Mouse (Mus musculus) thymus, adult 2 months (tissue): ENCODE data around the gene Nfya.

Experiments used
- CTCF ChIP-seq: fragments of 200-500 bp; IDR thresholded peaks from 2 replicates; pipeline ENCODE4 v1.5.1; 2012; ENCODE audit warnings: mild to moderate bottlenecking, control low read depth, low read length, moderate library complexity, borderline replicate concordance; ENCODE audit not compliant: control insufficient read depth, poor library complexity, insufficient read depth; ENCODE audit errors: extremely low read depth
- POLR2A ChIP-seq: fragments of 200-500 bp; IDR thresholded peaks from 2 replicates; pipeline ENCODE4 v1.6.1; 2012; ENCODE audit warnings: mild to moderate bottlenecking, low read length, control low read depth, moderate library complexity; ENCODE audit not compliant: control insufficient read depth, poor library complexity, insufficient read depth; ENCODE audit errors: extremely low read depth

DNA sequence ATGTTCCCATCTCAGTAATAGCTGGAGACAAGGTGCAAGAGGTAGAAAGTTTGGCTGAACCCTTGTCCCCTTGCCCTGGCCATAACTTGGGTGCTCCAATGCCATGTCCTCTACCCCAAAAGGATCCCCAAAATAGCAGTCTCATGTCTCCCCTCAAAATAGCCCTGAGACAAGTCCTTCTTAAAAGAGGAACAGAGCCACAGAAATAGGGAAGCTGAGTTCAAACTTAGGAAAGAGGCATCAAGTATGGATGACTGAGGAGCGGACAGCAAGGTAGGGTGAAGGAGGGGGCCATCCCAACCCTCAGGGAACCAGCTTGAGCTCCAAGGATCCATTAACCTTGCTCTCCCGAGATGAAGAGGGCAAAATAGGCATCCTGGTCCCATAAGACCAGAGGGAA is 62.4 kb downstream of the Nfya start:
- no peak for TF ChIP-seq CTCF
- no peak for TF ChIP-seq POLR2A
